Mouse (Mus musculus) lung, embryonic 16.5 days (tissue): Measurements from ENCODE around the gene Plekhf1. TPM values are rescaled to one million over a fixed set of nuclear protein-coding genes. Genes with fewer than 3 reads are reported as not detected.
A peak's percentile ranks its signal among the peaks of the same experiment; 100 is the strongest.

ENCODE experiments used
- ATAC-seq: fragments of 200-750 bp; cut with Nextera tagmentation; 2 replicates; pipeline ENCODE4 v1.8.0; 2017; ENCODE audit warnings: low read depth, mild to moderate bottlenecking, moderate library complexity
- H3K27ac ChIP-seq: fragments of 300-500 bp; sonication (generic); 2 replicates; pipeline ENCODE4 v1.5.1; 2014; ENCODE audit warnings: mild to moderate bottlenecking, control low read depth, low read length
- H3K27me3 ChIP-seq: fragments of 300-500 bp; sonication (generic); 2 replicates; pipeline ENCODE4 v1.6.1; 2014; ENCODE audit warnings: low read depth, low read length, mixed read lengths; ENCODE audit not compliant: control insufficient read depth, insufficient read depth
- H3K36me3 ChIP-seq: fragments of 300-500 bp; sonication (generic); 2 replicates; pipeline ENCODE4 v1.6.1; 2014; ENCODE audit warnings: low read length; ENCODE audit not compliant: control insufficient read depth, insufficient read depth
- H3K4me1 ChIP-seq: fragments of 300-500 bp; sonication (generic); replicated peaks from 2 replicates; pipeline ENCODE4 v1.6.1; 2014; ENCODE audit warnings: low read length, mixed read lengths; ENCODE audit not compliant: control insufficient read depth, insufficient read depth
- H3K4me2 ChIP-seq: fragments of 300-500 bp; sonication (generic); 2 replicates; pipeline ENCODE4 v1.6.1; 2014; ENCODE audit warnings: low read depth, low read length, control low read depth
- H3K4me3 ChIP-seq: fragments of 300-500 bp; sonication (generic); 2 replicates; pipeline ENCODE4 v1.5.1; 2014; ENCODE audit warnings: mild to moderate bottlenecking, low read length, control low read depth
- H3K9ac ChIP-seq: fragments of 300-500 bp; sonication (generic); 2 replicates; pipeline ENCODE4 v1.6.1; 2014; ENCODE audit warnings: low read length, control low read depth
- H3K9me3 ChIP-seq: fragments of 300-500 bp; sonication (generic); 2 replicates; pipeline ENCODE4 v1.6.1; 2016; ENCODE audit warnings: low read length; ENCODE audit not compliant: control insufficient read depth
- WGBS: fragments of 180-500 bp; shearing (Covaris S2); extraction: QIAGEN DNeasy Blood & Tissue Kit; methylation state at CpG from one replicate; pipeline ENCODE4 v1.1.7; 2014; 5-methylcytosine and 5-hydroxymethylcytosine counted together
- polyA plus RNA-seq: library from polyadenylated mRNA; unstranded; fragments of >200 nt; fragmentation: Nextera tagmentation; extraction: Ambion mirVana; gene quantifications from 2 replicates; pipeline ENCODE4 v1.2.1, GENCODE M21; 2015

The Plekhf1 gene
- polyA plus RNA-seq, 1 experiment from 2014 or later: 5.6 TPM

GRCm38 (mm10) chr7:38251494-38252216 is 23.8 kb upstream of the Plekhf1 start:
- no peaks in the 10 kb centered on the region for H3K36me3 ChIP-seq
- no peaks in the 10 kb centered on the region for H3K27me3 ChIP-seq
- H3K4me2 ChIP-seq: no peak overlapping the region
- ATAC-seq: no peak
- no peaks in the 10 kb centered on the region for H3K4me1 ChIP-seq
- 34% methylated on average over 5 of the region's 5 CpGs for WGBS
- H3K9me3 ChIP-seq: no peaks in the 10 kb centered on the region
- H3K9ac ChIP-seq: no peak overlapping the region
- H3K27ac ChIP-seq: no peak overlapping the region
- no peak overlapping the region for H3K4me3 ChIP-seq

- no peak overlapping the region for H3K9ac ChIP-seq
- H3K4me1 ChIP-seq: no peaks in the 10 kb centered on the region
- H3K4me2 ChIP-seq: no peak overlapping the region
- H3K9me3 ChIP-seq: no peaks in the 10 kb centered on the region
- no peaks in the 10 kb centered on the region for H3K36me3 ChIP-seq
- no peaks in the 10 kb centered on the region for H3K27me3 ChIP-seq
- 79% methylated on average over 4 of the region's 4 CpGs for WGBS
- H3K4me3 ChIP-seq: no peak overlapping the region
- no peak for ATAC-seq
- no peak overlapping the region for H3K27ac ChIP-seq
Measured at GRCm38 (mm10) chr7:38242417-38242816, 14.6 kb upstream of the Plekhf1 start.

GRCm38 (mm10) chr7:38237140-38237539 is 9.3 kb upstream of the Plekhf1 start:
- ATAC-seq: no peak
- Histone ChIP-seq H3K36me3 (no peaks in the 10 kb centered on the region), H3K4me2 (no peak overlapping the region), H3K4me3 (no peak overlapping the region), H3K9me3 (no peaks in the 10 kb centered on the region), H3K27ac (no peak overlapping the region), H3K4me1 (no peaks in the 10 kb centered on the region), H3K9ac (no peak overlapping the region), H3K27me3 (no peaks in the 10 kb centered on the region)

- no peak overlapping the region for H3K4me3 ChIP-seq
- WGBS: 40% methylated on average over 11 of the region's 11 CpGs
- ATAC-seq: no peak
Measured at GRCm38 (mm10) chr7:38236400-38237105, 8.7 kb upstream of the Plekhf1 start.

GRCm38 (mm10) chr7:38230285-38230684 is 2.5 kb upstream of the Plekhf1 start:
- ATAC-seq: no peak
- WGBS: 17% methylated on average over 8 of the region's 8 CpGs

More at GRCm38 (mm10) chr7:38236400-38237105, 8.7 kb upstream of the Plekhf1 start:
- H3K4me2 ChIP-seq: no peak overlapping the region
- no peak overlapping the region for H3K27ac ChIP-seq
- no peak overlapping the region for H3K9ac ChIP-seq
- no peaks in the 10 kb centered on the region for H3K36me3 ChIP-seq
- no peaks in the 10 kb centered on the region for H3K4me1 ChIP-seq
- H3K9me3 ChIP-seq: no peaks in the 10 kb centered on the region
- H3K27me3 ChIP-seq: no peaks in the 10 kb centered on the region

GRCm38 (mm10) chr7:38228329-38228728 is 513 bp upstream of the Plekhf1 start:
- peaks cover 3% of the 10 kb centered on the region; the same call in 1 of the 2 replicates for H3K27me3 ChIP-seq
- no peaks in the 10 kb centered on the region for H3K36me3 ChIP-seq
- peaks cover 12% of the 10 kb centered on the region for H3K4me1 ChIP-seq
- peak overlapping the region; percentile 69 for H3K4me3 ChIP-seq
- peak overlapping the region; percentile 69 for H3K9ac ChIP-seq
- WGBS: 16% methylated on average over 8 of the region's 8 CpGs
- peak overlapping the region; percentile 79 for H3K4me2 ChIP-seq
- no peaks in the 10 kb centered on the region for H3K9me3 ChIP-seq
- no peak overlapping the region for H3K27ac ChIP-seq
- no peak for ATAC-seq

More at GRCm38 (mm10) chr7:38230285-38230684, 2.5 kb upstream of the Plekhf1 start:
- Histone ChIP-seq H3K9me3 (no peaks in the 10 kb centered on the region), H3K36me3 (no peaks in the 10 kb centered on the region), H3K4me2 (no peak overlapping the region), H3K4me3 (no peak overlapping the region), H3K27me3 (peaks cover 3% of the 10 kb centered on the region; the same call in 1 of the 2 replicates), H3K4me1 (peaks cover 8% of the 10 kb centered on the region), H3K9ac (no peak overlapping the region), H3K27ac (no peak overlapping the region)

- H3K9ac ChIP-seq: peak overlapping the region; percentile 69
- H3K36me3 ChIP-seq: no peaks in the 10 kb centered on the region
- H3K4me3 ChIP-seq: peak overlapping the region; percentile 69
- peaks cover 3% of the 10 kb centered on the region; the same call in 1 of the 2 replicates for H3K27me3 ChIP-seq
- peak; percentile 82 for ATAC-seq
- peaks cover 12% of the 10 kb centered on the region for H3K4me1 ChIP-seq
- WGBS: under 1% methylated on average over 25 of the region's 25 CpGs
- H3K9me3 ChIP-seq: no peaks in the 10 kb centered on the region
- peak overlapping the region; percentile 79 for H3K4me2 ChIP-seq
- peak overlapping the region; percentile 83 for H3K27ac ChIP-seq
Measured at GRCm38 (mm10) chr7:38227181-38227899, 476 bp downstream of the Plekhf1 start.

GRCm38 (mm10) chr7:38226226-38226625 is 1.6 kb downstream of the Plekhf1 start:
- no peak overlapping the region for H3K4me3 ChIP-seq
- H3K27me3 ChIP-seq: peaks cover 3% of the 10 kb centered on the region; the same call in 1 of the 2 replicates
- H3K9ac ChIP-seq: no peak overlapping the region
- H3K4me2 ChIP-seq: peak overlapping the region; percentile 79
- WGBS: 73% methylated on average over 2 of the region's 2 CpGs
- no peak for ATAC-seq
- H3K27ac ChIP-seq: no peak overlapping the region
- no peaks in the 10 kb centered on the region for H3K9me3 ChIP-seq
- peaks cover 12% of the 10 kb centered on the region for H3K4me1 ChIP-seq
- H3K36me3 ChIP-seq: no peaks in the 10 kb centered on the region
